Mouse (Mus musculus) CH12.LX (cell line): ENCODE data around the gene Camta1.

Experiments used
- CHD2 ChIP-seq: IDR thresholded peaks from 2 replicates; pipeline ENCODE4 v1.6.1; 2011; ENCODE audit warnings: low read length, improper control_type of control experiment
- CTCF ChIP-seq, 2 experiments: IDR thresholded peaks in 1 of 2; conservative IDR thresholded peaks in 1 of 2; 2 replicates each; pipeline ENCODE4 v1.5.1; 2011 to 2012; ENCODE audit warnings: low read depth in 2 of 2, low read length in 2 of 2, improper control_type of control experiment in 1 of 2, inconsistent platforms in 1 of 2, mild to moderate bottlenecking in 1 of 2, moderate library complexity in 1 of 2
- EP300 ChIP-seq: IDR thresholded peaks from 2 replicates; pipeline ENCODE4 v1.6.1; 2011; ENCODE audit warnings: low read length, improper control_type of control experiment
- ETS1 ChIP-seq: conservative IDR thresholded peaks from 2 replicates; pipeline ENCODE4 v1.6.1; 2012; ENCODE audit warnings: low read depth, mild to moderate bottlenecking, inconsistent platforms, low read length, improper control_type of control experiment, moderate library complexity
- NRF1 ChIP-seq: IDR thresholded peaks from 2 replicates; pipeline ENCODE4 v1.6.1; 2014; ENCODE audit warnings: low read depth, mild to moderate bottlenecking, inconsistent platforms, low read length, improper control_type of control experiment, moderate library complexity
- POLR2AphosphoS2 ChIP-seq: IDR thresholded peaks from 2 replicates; pipeline ENCODE4 v1.6.1; 2011; ENCODE audit warnings: low read depth, low read length, improper control_type of control experiment
- USF2 ChIP-seq: conservative IDR thresholded peaks from 2 replicates; pipeline ENCODE4 v1.6.1; 2011; ENCODE audit warnings: low read depth, low read length, improper control_type of control experiment

DNA sequence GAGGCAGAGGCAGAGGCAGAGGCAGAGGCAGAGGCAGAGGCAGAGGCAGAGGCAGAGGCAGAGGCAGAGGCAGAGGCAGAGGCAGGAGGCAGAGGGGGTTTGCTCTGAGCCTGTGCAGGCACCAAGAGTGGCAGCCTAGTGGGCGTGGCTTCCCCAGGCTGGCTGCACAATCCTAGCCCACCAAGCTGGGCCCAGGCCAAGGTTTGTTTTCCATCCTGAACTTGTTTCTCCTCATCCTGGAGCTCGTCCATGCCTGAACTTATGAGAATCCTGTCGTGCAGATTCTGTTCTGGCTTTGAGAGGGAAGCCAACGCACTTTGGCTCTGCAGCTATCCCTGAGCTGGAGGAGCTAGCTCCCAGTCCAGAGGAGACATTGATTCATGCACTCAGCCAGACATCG lies 123.4 kb downstream of the Camta1 start:
- TF ChIP-seq EP300 (no peak), CTCF (conservative IDR thresholded peaks at IDR 0.05 in 1 of 2, IDR thresholded peaks at IDR 0.05 in 1 of 2; ENCODE audit: low read depth in 2 of 2, low read length in 2 of 2) (no peak), ETS1 (no peak), POLR2AphosphoS2 (no peak), USF2 (no peak), CHD2 (no peak), NRF1 (no peak)
